In genomic region chr14:55059931-55060330, GRCm38 (mm10) we compare ENCODE assay signal across 12 mouse cellular contexts. TPM values are rescaled to one million over a fixed set of nuclear protein-coding genes. Genes with fewer than 3 reads are reported as not detected.
DNase-seq lines count a peak whose midpoint lies in the region; ATAC-seq and TF ChIP-seq lines count a peak whose summit lies in the region.
"Had no signal": no experiment of that assay in that cellular context is flagged by ENCODE, and none has a peak within 500 bp of the region (broad histone marks: within the 10 kb centered on the region; RNA-seq: fewer than 3 reads in every experiment).

No protein-coding gene starts in this region.

- no peak; the same call in 1 of the 2 replicates for ATAC-seq in kidney, embryonic 16.5 days (ENCODE audit: low FRiP score, low TSS enrichment)
- ATAC-seq in embryonic facial prominence, embryonic 14.5 days (ENCODE audit: low read depth): peak; percentile 23; the same call in 1 of the 2 replicates
- 0 out of 2 replicates have a peak, but pooled peaks have one; percentile 68 for ATAC-seq in kidney, postnatal 0 days (replicated peaks; ENCODE audit: low FRiP score, low read depth)
- ATAC-seq in midbrain, postnatal 0 days (ENCODE audit: low FRiP score): no peak

- H3K4me1 ChIP-seq in kidney, embryonic 16.5 days (ENCODE audit: insufficient read depth, low read length): peaks cover 14% of the 10 kb centered on the region
- peaks cover 16% of the 10 kb centered on the region for H3K4me1 ChIP-seq in embryonic facial prominence, embryonic 14.5 days (ENCODE audit: control insufficient read depth, insufficient read depth, low read length)
- peaks cover 6% of the 10 kb centered on the region; the same call in 1 of the 2 replicates for H3K4me1 ChIP-seq in kidney, postnatal 0 days (replicated peaks; ENCODE audit: insufficient read depth, low read length)
- no peaks in the 10 kb centered on the region; the same call in 1 of the 2 replicates for H3K4me1 ChIP-seq in midbrain, postnatal 0 days (ENCODE audit: insufficient read depth, low read length)

- peak; percentile 41 for DNase-seq in kidney, adult 18-20 months
- peak; percentile 60 for DNase-seq in embryonic facial prominence, embryonic 14.5 days (ENCODE audit: low spot score)
- DNase-seq in kidney, postnatal 0 days (ENCODE audit: low spot score): peak; percentile 27
- no peak for DNase-seq in midbrain, postnatal 0 days (ENCODE audit: low spot score)
- DNase-seq in adrenal gland, postnatal 10 days: no peak
- no peak for DNase-seq in lung, postnatal 4 days
- DNase-seq in right cerebral cortex, postnatal 14 days: no peak
- DNase-seq: gastrocnemius, postnatal 36 days; left cerebral cortex, postnatal 4 days; thymus, postnatal 4 days had no signal

- H3K4me2 ChIP-seq in kidney, embryonic 16.5 days (replicated peaks; ENCODE audit: low read depth, low read length): no peak overlapping the region
- H3K4me2 ChIP-seq in embryonic facial prominence, embryonic 14.5 days (ENCODE audit: low read depth, low read length): no peak overlapping the region
- no peak overlapping the region for H3K4me2 ChIP-seq in kidney, postnatal 0 days (ENCODE audit: low read length)
- no peak overlapping the region for H3K4me2 ChIP-seq in midbrain, postnatal 0 days (ENCODE audit: low read depth, low read length, poor library complexity, severe bottlenecking)

- no peak for TF ChIP-seq CTCF in kidney, postnatal 0 days (IDR thresholded peaks at IDR 0.05; ENCODE audit: low read depth)
- no peak for TF ChIP-seq CTCF in midbrain, postnatal 0 days (IDR thresholded peaks at IDR 0.05)

- no peak overlapping the region for H3K4me3 ChIP-seq in kidney, embryonic 16.5 days (ENCODE audit: low read length)
- no peak overlapping the region for H3K4me3 ChIP-seq in embryonic facial prominence, embryonic 14.5 days (ENCODE audit: low read depth, low read length)
- H3K4me3 ChIP-seq in kidney, postnatal 0 days (replicated peaks; ENCODE audit: low read depth, low read length): no peak overlapping the region
- no peak overlapping the region for H3K4me3 ChIP-seq in midbrain, postnatal 0 days (ENCODE audit: low read depth, low read length)

- WGBS in kidney, embryonic 16.5 days: 53% methylated on average over 5 of the region's 5 CpGs
- WGBS in embryonic facial prominence, embryonic 14.5 days: 46% methylated on average over 5 of the region's 5 CpGs
- WGBS in kidney, postnatal 0 days: 47% methylated on average over 5 of the region's 5 CpGs
- WGBS in midbrain, postnatal 0 days: 29% methylated on average over 5 of the region's 5 CpGs

- H3K9me3 ChIP-seq in kidney, embryonic 16.5 days (ENCODE audit: low read length): no peaks in the 10 kb centered on the region
- H3K9me3 ChIP-seq in embryonic facial prominence, embryonic 14.5 days (ENCODE audit: control insufficient read depth, low read length): no peaks in the 10 kb centered on the region
- H3K9me3 ChIP-seq in kidney, postnatal 0 days (replicated peaks; ENCODE audit: low read length): no peaks in the 10 kb centered on the region
- H3K9me3 ChIP-seq in midbrain, postnatal 0 days (ENCODE audit: low read length): no peaks in the 10 kb centered on the region

- H3K36me3 ChIP-seq in kidney, embryonic 16.5 days (ENCODE audit: insufficient read depth, low read length): no peaks in the 10 kb centered on the region
- H3K36me3 ChIP-seq in embryonic facial prominence, embryonic 14.5 days (ENCODE audit: control insufficient read depth, insufficient read depth, low read length): 0 out of 2 replicates have a peak, but pooled peaks cover 7% of the 10 kb centered on the region
- H3K36me3 ChIP-seq in kidney, postnatal 0 days (ENCODE audit: insufficient read depth, low read length): no peaks in the 10 kb centered on the region
- H3K36me3 ChIP-seq in midbrain, postnatal 0 days (ENCODE audit: insufficient read depth, low read length): peaks cover 25% of the 10 kb centered on the region

- H3K9ac ChIP-seq in kidney, embryonic 16.5 days (replicated peaks; ENCODE audit: low read length): no peak overlapping the region
- no peak overlapping the region for H3K9ac ChIP-seq in embryonic facial prominence, embryonic 14.5 days (ENCODE audit: low read depth, low read length)
- no peak overlapping the region for H3K9ac ChIP-seq in kidney, postnatal 0 days (ENCODE audit: low read depth, low read length)
- no peak overlapping the region for H3K9ac ChIP-seq in midbrain, postnatal 0 days (replicated peaks; ENCODE audit: low read length, poor library complexity, severe bottlenecking)

- H3K27me3 ChIP-seq in kidney, embryonic 16.5 days (ENCODE audit: insufficient read depth, low read length): no peaks in the 10 kb centered on the region
- H3K27me3 ChIP-seq in embryonic facial prominence, embryonic 14.5 days (replicated peaks; ENCODE audit: control insufficient read depth, insufficient read depth, low read length): no peaks in the 10 kb centered on the region
- H3K27me3 ChIP-seq in kidney, postnatal 0 days (ENCODE audit: insufficient read depth, low read length): no peaks in the 10 kb centered on the region
- no peaks in the 10 kb centered on the region for H3K27me3 ChIP-seq in midbrain, postnatal 0 days (ENCODE audit: insufficient read depth, low read length)

- H3K27ac ChIP-seq in kidney, embryonic 16.5 days (ENCODE audit: low read length): no peak overlapping the region
- H3K27ac ChIP-seq in embryonic facial prominence, embryonic 14.5 days (replicated peaks; ENCODE audit: low read depth, low read length): no peak overlapping the region; the same call in 1 of the 2 replicates
- no peak overlapping the region for H3K27ac ChIP-seq in kidney, postnatal 0 days
- 0 out of 2 replicates have a peak overlapping the region, but pooled peaks have one; percentile 19 for H3K27ac ChIP-seq in midbrain, postnatal 0 days (ENCODE audit: low read depth, low read length)
- H3K27ac ChIP-seq: macrophage had no signal

RNA-seq across cellular contexts. Expression of gene Zfhx2, which starts 32.2 kb away (rescaled TPM):
- 4.3 and 6.0 TPM in 2 replicates for polyA plus RNA-seq in kidney, embryonic 16.5 days (2015; fragmentation: Nextera tagmentation; extraction: Ambion mirVana)
- 3.4 and 3.7 TPM in 2 replicates for polyA plus RNA-seq in embryonic facial prominence, embryonic 14.5 days (2014; fragmentation: Nextera tagmentation; extraction: Ambion mirVana)
- polyA plus RNA-seq in kidney, postnatal 0 days (2015; fragmentation: Nextera tagmentation; extraction: Ambion mirVana): 2.0 and 2.4 TPM in 2 replicates
- 16.4 and 18.6 TPM in 2 replicates for total RNA-seq in midbrain, postnatal 0 days (2014; rRNA removed)
- 11.2 and 14.2 TPM in 2 replicates for polyA plus RNA-seq in midbrain, postnatal 0 days (2015; fragmentation: Nextera tagmentation; extraction: Ambion mirVana)
- total RNA-seq in adrenal gland, postnatal 10 days (2021): 1 to 10 TPM; 5.2 to 9.9 TPM

RNA-seq across cellular contexts. Expression of gene Thtpa, which starts 34.7 kb away (rescaled TPM):
- polyA plus RNA-seq in kidney, embryonic 16.5 days (2015; fragmentation: Nextera tagmentation; extraction: Ambion mirVana): 27.1 and 28.9 TPM in 2 replicates
- 16.7 and 22.6 TPM in 2 replicates for polyA plus RNA-seq in embryonic facial prominence, embryonic 14.5 days (2014; fragmentation: Nextera tagmentation; extraction: Ambion mirVana)
- polyA plus RNA-seq in kidney, postnatal 0 days (2015; fragmentation: Nextera tagmentation; extraction: Ambion mirVana): 20.8 and 21.6 TPM in 2 replicates
- total RNA-seq in midbrain, postnatal 0 days (2014; rRNA removed): 38.0 and 42.1 TPM in 2 replicates
- polyA plus RNA-seq in midbrain, postnatal 0 days (2015; fragmentation: Nextera tagmentation; extraction: Ambion mirVana): 32.5 and 35.2 TPM in 2 replicates
- total RNA-seq in adrenal gland, postnatal 10 days (2021): 10 to 100 TPM; 13.2 to 17.5 TPM

RNA-seq across cellular contexts. Expression of gene Ngdn, which starts 44.7 kb away (rescaled TPM):
- polyA plus RNA-seq in kidney, embryonic 16.5 days (2015; fragmentation: Nextera tagmentation; extraction: Ambion mirVana): 87.0 and 88.8 TPM in 2 replicates
- polyA plus RNA-seq in embryonic facial prominence, embryonic 14.5 days (2014; fragmentation: Nextera tagmentation; extraction: Ambion mirVana): 70.1 and 71.6 TPM in 2 replicates
- 68.9 and 75.7 TPM in 2 replicates for polyA plus RNA-seq in kidney, postnatal 0 days (2015; fragmentation: Nextera tagmentation; extraction: Ambion mirVana)
- 20.9 and 29.6 TPM in 2 replicates for total RNA-seq in midbrain, postnatal 0 days (2014; rRNA removed)
- polyA plus RNA-seq in midbrain, postnatal 0 days (2015; fragmentation: Nextera tagmentation; extraction: Ambion mirVana): 44.3 and 48.1 TPM in 2 replicates
- total RNA-seq in adrenal gland, postnatal 10 days (2021): 10 to 100 TPM; 32.9 to 38.1 TPM

RNA-seq across cellular contexts. Expression of gene Ap1g2, which starts 46.5 kb away (rescaled TPM):
- polyA plus RNA-seq in kidney, embryonic 16.5 days (2015; fragmentation: Nextera tagmentation; extraction: Ambion mirVana): 23.2 and 23.3 TPM in 2 replicates
- 15.3 and 17.6 TPM in 2 replicates for polyA plus RNA-seq in embryonic facial prominence, embryonic 14.5 days (2014; fragmentation: Nextera tagmentation; extraction: Ambion mirVana)
- polyA plus RNA-seq in kidney, postnatal 0 days (2015; fragmentation: Nextera tagmentation; extraction: Ambion mirVana): 15.8 and 16.8 TPM in 2 replicates
- 8.2 and 11.6 TPM in 2 replicates for total RNA-seq in midbrain, postnatal 0 days (2014; rRNA removed)
- polyA plus RNA-seq in midbrain, postnatal 0 days (2015; fragmentation: Nextera tagmentation; extraction: Ambion mirVana): 6.6 and 8.9 TPM in 2 replicates
- 10 to 100 TPM; 20.0 to 31.3 TPM for total RNA-seq in adrenal gland, postnatal 10 days (2021)

RNA-seq across cellular contexts. Expression of gene Jph4, which starts 56.8 kb away (rescaled TPM):
- polyA plus RNA-seq in kidney, embryonic 16.5 days (2015; fragmentation: Nextera tagmentation; extraction: Ambion mirVana): 0.45 and 0.51 TPM in 2 replicates
- 3.0 and 3.8 TPM in 2 replicates for polyA plus RNA-seq in embryonic facial prominence, embryonic 14.5 days (2014; fragmentation: Nextera tagmentation; extraction: Ambion mirVana)
- 0.30 and 0.34 TPM in 2 replicates for polyA plus RNA-seq in kidney, postnatal 0 days (2015; fragmentation: Nextera tagmentation; extraction: Ambion mirVana)
- 158 and 182 TPM in 2 replicates for total RNA-seq in midbrain, postnatal 0 days (2014; rRNA removed)
- 41.7 and 45.1 TPM in 2 replicates for polyA plus RNA-seq in midbrain, postnatal 0 days (2015; fragmentation: Nextera tagmentation; extraction: Ambion mirVana)
- total RNA-seq in adrenal gland, postnatal 10 days (2021): 1 to 10 TPM; 4.3 to 7.5 TPM
- polyA plus RNA-seq: macrophage had no signal

Comparison
In these comparisons a context has a peak if more than half of its experiments do, and no peak if none do; other contexts are left out.
1. ATAC-seq: peak in embryonic facial prominence, embryonic 14.5 days (single experiment) and kidney, postnatal 0 days (single experiment); none in kidney, embryonic 16.5 days (single experiment) and midbrain, postnatal 0 days (single experiment).
2. DNase-seq: peak in kidney, adult 18-20 months (single experiment), embryonic facial prominence, embryonic 14.5 days (single experiment) and kidney, postnatal 0 days (single experiment); none in midbrain, postnatal 0 days (single experiment), adrenal gland, postnatal 10 days (single experiment), lung, postnatal 4 days (0 of 2) and right cerebral cortex, postnatal 14 days (single experiment).